Mouse (Mus musculus): Measurements from ENCODE around the gene Adam34. TPM values are rescaled to one million over a fixed set of nuclear protein-coding genes. Genes with fewer than 3 reads are reported as not detected.
"Not testable (repeated sequence)": the region's sequence is repeated elsewhere in the genome, so short reads cannot be mapped to it uniquely, and the experiment has no call there.

Adam34 gene
- polyA plus RNA-seq (2012; fragmentation: generic; extraction: Trizol), result not detected

DNA sequence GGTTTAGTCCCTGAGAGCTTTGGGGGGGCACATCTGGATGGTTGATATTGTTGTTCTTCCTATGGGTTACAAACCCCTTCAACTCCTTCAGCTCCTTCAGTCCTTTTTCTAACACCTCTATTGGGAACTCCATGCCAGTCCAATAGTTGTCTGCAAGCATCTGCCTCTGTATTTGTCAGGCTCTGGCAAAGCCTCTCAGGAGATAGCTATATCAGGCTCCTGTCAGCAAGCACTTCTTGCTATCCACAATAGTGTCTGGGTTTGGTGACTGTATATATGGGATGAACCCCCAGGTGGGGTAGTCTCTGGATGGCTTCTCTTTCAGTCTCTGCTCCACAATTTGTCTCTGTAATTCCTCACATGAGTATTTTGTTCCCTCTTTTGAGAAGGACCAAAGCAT lies at the start of gene Adam34:
Adam34 (minus strand) TSS at position 101 of the 400 bp plus-strand sequence.
- no peak within 1 kb of the TSS for H3K4me2 ChIP-seq (ENCODE audit: low read depth)
- H3K27me3 ChIP-seq (ENCODE audit: control insufficient read depth, insufficient read depth, insufficient read length), result no peaks in the 10 kb centered on the region
- no peaks in the 10 kb centered on the region for H3K79me2 ChIP-seq (ENCODE audit: control insufficient read depth, insufficient read depth)
- H3K4me3 ChIP-seq, result no peak within 1 kb of the TSS
- no peak within 1 kb of the TSS for H3ac ChIP-seq (ENCODE audit: control insufficient read depth, insufficient read length)
- H3K36me3 ChIP-seq (ENCODE audit: control insufficient read depth, insufficient read depth), result no peaks in the 10 kb centered on the region
- TF ChIP-seq TCF3 (IDR thresholded peaks at IDR 0.05; ENCODE audit: insufficient read length, low read depth) (no peak), USF1 (IDR thresholded peaks at IDR 0.05; ENCODE audit: low read depth) (no peak), MAX (IDR thresholded peaks at IDR 0.05; ENCODE audit: low read depth) (no peak), TCF12 (IDR thresholded peaks at IDR 0.05; ENCODE audit: insufficient read depth, poor library complexity, severe bottlenecking) (no peak), MYOD1 (IDR thresholded peaks at IDR 0.05; ENCODE audit: control insufficient read depth in 1 of 3, insufficient read length in 2 of 3, low read depth in 2 of 3) (no peak), E2F4 (IDR thresholded peaks at IDR 0.05; ENCODE audit: insufficient read depth) (no peak), POLR2A (IDR thresholded peaks at IDR 0.05; ENCODE audit: insufficient read length, low read depth) (no peak), SRF (IDR thresholded peaks at IDR 0.05; ENCODE audit: control insufficient read depth, insufficient read length, low read depth) (no peak), POLR2AphosphoS2 (IDR thresholded peaks at IDR 0.05; ENCODE audit: insufficient read length, low read depth) (no peak), REST (IDR thresholded peaks at IDR 0.05; ENCODE audit: insufficient read depth, insufficient read length) (no peak), MYOG (IDR thresholded peaks at IDR 0.05; ENCODE audit: control insufficient read depth in 1 of 3, insufficient read depth in 1 of 3, insufficient read length in 2 of 3, low read depth in 2 of 3) (no peak), CEBPB (IDR thresholded peaks at IDR 0.05; ENCODE audit: insufficient read depth, poor library complexity, severe bottlenecking) (no peak)

DNA sequence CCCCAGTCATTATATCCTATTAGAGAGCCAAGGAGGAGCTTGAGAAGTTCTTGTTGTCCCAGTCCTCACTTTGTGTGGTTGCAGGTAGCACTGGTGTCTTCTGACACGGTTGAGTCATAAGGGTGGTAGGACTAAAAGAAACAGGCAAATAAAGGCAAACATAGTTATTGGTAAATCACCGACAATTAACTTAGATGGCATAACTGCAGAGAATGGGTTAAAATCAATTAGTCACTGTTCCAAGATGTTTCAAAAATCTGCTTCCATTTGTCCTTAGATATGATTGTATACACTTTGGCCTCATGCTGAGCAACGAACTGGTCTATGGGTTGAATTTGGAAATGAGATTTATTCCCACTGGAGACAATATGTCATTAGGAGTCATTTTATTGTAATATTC lies 82.7 kb downstream of the Adam34 start, which contains the start of gene Gm5346:
Gm5346 (minus strand) TSS at position 101 of the 400 bp plus-strand sequence.
- TF ChIP-seq E2F4 (IDR thresholded peaks at IDR 0.05; ENCODE audit: insufficient read depth) (no peak), REST (IDR thresholded peaks at IDR 0.05; ENCODE audit: insufficient read depth, insufficient read length) (no peak), POLR2A (IDR thresholded peaks at IDR 0.05; ENCODE audit: insufficient read length, low read depth) (no peak), MAX (IDR thresholded peaks at IDR 0.05; ENCODE audit: low read depth) (no peak), CEBPB (IDR thresholded peaks at IDR 0.05; ENCODE audit: insufficient read depth, poor library complexity, severe bottlenecking) (no peak), SRF (IDR thresholded peaks at IDR 0.05; ENCODE audit: control insufficient read depth, insufficient read length, low read depth) (no peak), MYOG (IDR thresholded peaks at IDR 0.05; ENCODE audit: control insufficient read depth in 1 of 3, insufficient read depth in 1 of 3, insufficient read length in 2 of 3, low read depth in 2 of 3) (no peak), POLR2AphosphoS2 (IDR thresholded peaks at IDR 0.05; ENCODE audit: insufficient read length, low read depth) (no peak), USF1 (IDR thresholded peaks at IDR 0.05; ENCODE audit: low read depth) (no peak), TCF12 (IDR thresholded peaks at IDR 0.05; ENCODE audit: insufficient read depth, poor library complexity, severe bottlenecking) (no peak), MYOD1 (IDR thresholded peaks at IDR 0.05; ENCODE audit: control insufficient read depth in 1 of 3, insufficient read length in 2 of 3, low read depth in 2 of 3) (no peak), TCF3 (IDR thresholded peaks at IDR 0.05; ENCODE audit: insufficient read length, low read depth) (no peak)
- H3K4me3 ChIP-seq, result no peak within 1 kb of the TSS
- no peaks in the 10 kb centered on the region for H3K27me3 ChIP-seq (ENCODE audit: control insufficient read depth, insufficient read depth, insufficient read length)
- no peaks in the 10 kb centered on the region for H3K36me3 ChIP-seq (ENCODE audit: control insufficient read depth, insufficient read depth)
- H3K79me2 ChIP-seq (ENCODE audit: control insufficient read depth, insufficient read depth), result no peaks in the 10 kb centered on the region
- no peak within 1 kb of the TSS for H3K4me2 ChIP-seq (ENCODE audit: low read depth)
- no peak within 1 kb of the TSS for H3ac ChIP-seq (ENCODE audit: control insufficient read depth, insufficient read length)

- no peaks in the 10 kb centered on the region for H3K27me3 ChIP-seq (ENCODE audit: control insufficient read depth, insufficient read depth, insufficient read length)
- TF ChIP-seq CEBPB (IDR thresholded peaks at IDR 0.05; ENCODE audit: insufficient read depth, poor library complexity, severe bottlenecking), result no peak
- TF ChIP-seq MYOD1 (IDR thresholded peaks at IDR 0.05; ENCODE audit: control insufficient read depth in 1 of 3, insufficient read length in 2 of 3, low read depth in 2 of 3), result no peak
- no peak for TF ChIP-seq MYOG (IDR thresholded peaks at IDR 0.05; ENCODE audit: control insufficient read depth in 1 of 3, insufficient read depth in 1 of 3, insufficient read length in 2 of 3, low read depth in 2 of 3)
- TF ChIP-seq TCF3 (IDR thresholded peaks at IDR 0.05; ENCODE audit: insufficient read length, low read depth), result no peak
- no peak for TF ChIP-seq SRF (IDR thresholded peaks at IDR 0.05; ENCODE audit: control insufficient read depth, insufficient read length, low read depth)
- TF ChIP-seq TCF12 (IDR thresholded peaks at IDR 0.05; ENCODE audit: insufficient read depth, poor library complexity, severe bottlenecking), result no peak
- TF ChIP-seq E2F4 (IDR thresholded peaks at IDR 0.05; ENCODE audit: insufficient read depth), result no peak
- no peak for TF ChIP-seq USF1 (IDR thresholded peaks at IDR 0.05; ENCODE audit: low read depth)
- TF ChIP-seq POLR2AphosphoS2 (IDR thresholded peaks at IDR 0.05; ENCODE audit: insufficient read length, low read depth), result no peak
- no peak for TF ChIP-seq MAX (IDR thresholded peaks at IDR 0.05; ENCODE audit: low read depth)
- TF ChIP-seq REST (IDR thresholded peaks at IDR 0.05; ENCODE audit: insufficient read depth, insufficient read length), result no peak
- TF ChIP-seq POLR2A (IDR thresholded peaks at IDR 0.05; ENCODE audit: insufficient read length, low read depth), result no peak
- no peak overlapping the region for H3K4me3 ChIP-seq
- no peak overlapping the region for H3ac ChIP-seq (ENCODE audit: control insufficient read depth, insufficient read length)
- H3K36me3 ChIP-seq (ENCODE audit: control insufficient read depth, insufficient read depth), result no peaks in the 10 kb centered on the region
- H3K4me2 ChIP-seq (ENCODE audit: low read depth), result no peak overlapping the region
- no peaks in the 10 kb centered on the region for H3K79me2 ChIP-seq (ENCODE audit: control insufficient read depth, insufficient read depth)
These were observed 93.8 kb downstream of the Adam34 start for GRCm38 (mm10) chr8:43616046-43616445.

- not testable (repeated sequence) for H3ac ChIP-seq (ENCODE audit: control insufficient read depth, insufficient read length); H3K79me2 ChIP-seq (ENCODE audit: control insufficient read depth, insufficient read depth); H3K27me3 ChIP-seq (ENCODE audit: control insufficient read depth, insufficient read depth, insufficient read length); H3K4me3 ChIP-seq; H3K4me2 ChIP-seq (ENCODE audit: low read depth); H3K36me3 ChIP-seq (ENCODE audit: control insufficient read depth, insufficient read depth)
These were observed 106.2 kb downstream of the Adam34 start for GRCm38 (mm10) chr8:43603657-43604056.

GRCm38 (mm10) chr8:43603166-43603565 lies 106.7 kb downstream of the Adam34 start:
- H3K27me3 ChIP-seq (ENCODE audit: control insufficient read depth, insufficient read depth, insufficient read length); H3ac ChIP-seq (ENCODE audit: control insufficient read depth, insufficient read length); H3K4me3 ChIP-seq; H3K4me2 ChIP-seq (ENCODE audit: low read depth); H3K36me3 ChIP-seq (ENCODE audit: control insufficient read depth, insufficient read depth); H3K79me2 ChIP-seq (ENCODE audit: control insufficient read depth, insufficient read depth): not testable (repeated sequence)

Other genes with a start within 250 kb of the Adam34 start
- not detected for gene Adam26b, start 181.9 kb downstream of the Adam34 start, polyA plus RNA-seq (2012; fragmentation: generic; extraction: Trizol)
- gene Adam26a, start 133.3 kb downstream of the Adam34 start, polyA plus RNA-seq (2012; fragmentation: generic; extraction: Trizol), result not detected
- gene Gm5346, start 82.8 kb downstream of the Adam34 start, polyA plus RNA-seq (2012; fragmentation: generic; extraction: Trizol), result not detected